Mouse (Mus musculus) heart, embryonic 13.5 days (tissue): ENCODE data around the gene Irgm2. TPM values are rescaled to one million over a fixed set of nuclear protein-coding genes. Genes with fewer than 3 reads are reported as not detected.
"Not testable (repeated sequence)": the region's sequence is repeated elsewhere in the genome, so short reads cannot be mapped to it uniquely, and the experiment has no call there.

Experiments
- ATAC-seq: fragments of 200-750 bp; cut with Nextera tagmentation; 2 replicates; pipeline ENCODE4 v1.8.0; 2017; ENCODE audit warnings: moderate TSS enrichment; ENCODE audit not compliant: insufficient number of reproducible peaks, low FRiP score, low TSS enrichment; ENCODE audit errors: extremely low read depth
- H3K27ac ChIP-seq: fragments of 300-500 bp; sonication (generic); replicated peaks from 2 replicates; pipeline ENCODE4 v1.5.1; 2015; ENCODE audit warnings: moderate library complexity, mild to moderate bottlenecking, inconsistent platforms
- H3K27me3 ChIP-seq: fragments of 300-500 bp; sonication (generic); replicated peaks from 2 replicates; pipeline ENCODE4 v1.6.1; 2015; ENCODE audit warnings: mild to moderate bottlenecking, inconsistent platforms
- H3K36me3 ChIP-seq: fragments of 300-500 bp; sonication (generic); 2 replicates; pipeline ENCODE4 v1.6.1; 2015; ENCODE audit warnings: mild to moderate bottlenecking, inconsistent platforms
- H3K4me1 ChIP-seq: fragments of 300-500 bp; sonication (generic); 2 replicates; pipeline ENCODE4 v1.6.1; 2015; ENCODE audit warnings: inconsistent platforms
- H3K4me2 ChIP-seq: fragments of 300-500 bp; sonication (generic); 2 replicates; pipeline ENCODE4 v1.6.1; 2015; ENCODE audit warnings: inconsistent platforms, mild to moderate bottlenecking, moderate library complexity
- H3K4me3 ChIP-seq: fragments of 300-500 bp; sonication (generic); 2 replicates; pipeline ENCODE4 v1.5.1; 2015; ENCODE audit warnings: moderate library complexity, mild to moderate bottlenecking, inconsistent platforms
- H3K9ac ChIP-seq: fragments of 300-500 bp; sonication (generic); 2 replicates; pipeline ENCODE4 v1.6.1; 2015; ENCODE audit warnings: inconsistent platforms, mild to moderate bottlenecking, moderate library complexity
- H3K9me3 ChIP-seq: fragments of 300-500 bp; sonication (generic); 2 replicates; pipeline ENCODE4 v1.6.1; 2016; ENCODE audit warnings: inconsistent platforms
- WGBS: fragments of 180-500 bp; shearing (Covaris S2); methylation state at CpG from one replicate; pipeline ENCODE4 v1.1.7; 2015; ENCODE audit warnings: mixed read lengths; 5-methylcytosine and 5-hydroxymethylcytosine counted together
- polyA plus RNA-seq: library from polyadenylated mRNA; unstranded; fragments of >200 nt; fragmentation: Nextera tagmentation; extraction: Ambion mirVana; gene quantifications from 2 replicates; pipeline ENCODE4 v1.2.1, GENCODE M21; 2015

Gene Irgm2
- polyA plus RNA-seq = 2.9 and 3.6 TPM in 2 replicates

GRCm38 (mm10) chr11:58199229-58200037 lies at the start of gene Irgm2, which contains the start of gene Igtp:
Irgm2 (plus strand) TSS chr11:58199618.
Igtp (plus strand) TSS chr11:58199556.
- not testable (repeated sequence) for H3K27me3 ChIP-seq, H3K36me3 ChIP-seq, H3K9me3 ChIP-seq
- Histone ChIP-seq H3K4me3 (peak within 1 kb of the TSS; percentile 73), H3K9ac (peak within 1 kb of the TSS; percentile 83), H3K4me2 (peak within 1 kb of the TSS; percentile 87), H3K4me1 (peaks cover 14% of the 10 kb centered on the region), H3K27ac (peak within 1 kb of the TSS; percentile 74)
- peak; percentile 70 for ATAC-seq
- 7% methylated on average over 14 of the region's 15 CpGs for WGBS

DNA sequence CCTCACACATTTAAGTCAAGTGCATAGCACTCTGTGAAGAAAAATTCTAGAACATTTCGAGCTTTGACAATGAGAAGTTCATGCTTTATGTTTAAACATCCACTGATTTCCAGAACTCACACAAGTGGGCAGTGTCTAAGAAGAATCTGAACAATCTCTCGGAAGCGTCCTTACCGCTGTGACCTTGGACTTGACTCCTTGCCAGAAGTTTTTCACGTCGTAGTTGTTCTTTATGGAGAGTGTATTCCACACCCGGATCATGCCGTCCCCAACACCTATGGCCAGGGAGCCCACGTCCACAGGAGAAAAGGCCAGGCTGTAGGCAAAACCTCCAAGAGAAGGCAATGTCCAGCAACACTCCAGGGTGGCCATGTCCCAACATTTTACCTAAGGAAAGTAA lies 44.0 kb upstream of the Irgm2 start:
- ATAC-seq = no peak
- H3K9ac ChIP-seq = peak overlapping the region; percentile 16
- no peaks in the 10 kb centered on the region for H3K9me3 ChIP-seq
- H3K36me3 ChIP-seq = peaks cover 92% of the 10 kb centered on the region
- no peak overlapping the region for H3K4me2 ChIP-seq
- 57% methylated on average over 9 of the region's 9 CpGs for WGBS
- no peak overlapping the region for H3K4me3 ChIP-seq
- H3K27ac ChIP-seq = 0 out of 2 replicates have a peak overlapping the region, but pooled peaks have one; percentile 36
- peaks cover 6% of the 10 kb centered on the region; the same call in 1 of the 2 replicates for H3K4me1 ChIP-seq
- H3K27me3 ChIP-seq = no peaks in the 10 kb centered on the region

GRCm38 (mm10) chr11:58156871-58157270 lies 42.5 kb upstream of the Irgm2 start:
- Histone ChIP-seq H3K36me3 (peaks cover 93% of the 10 kb centered on the region), H3K27ac (no peak overlapping the region), H3K4me2 (no peak overlapping the region), H3K4me3 (no peak overlapping the region), H3K9ac (no peak overlapping the region), H3K9me3 (no peaks in the 10 kb centered on the region), H3K4me1 (peaks cover 6% of the 10 kb centered on the region; the same call in 1 of the 2 replicates), H3K27me3 (no peaks in the 10 kb centered on the region)
- 74% methylated on average over 3 of the region's 3 CpGs for WGBS
- ATAC-seq = no peak

DNA sequence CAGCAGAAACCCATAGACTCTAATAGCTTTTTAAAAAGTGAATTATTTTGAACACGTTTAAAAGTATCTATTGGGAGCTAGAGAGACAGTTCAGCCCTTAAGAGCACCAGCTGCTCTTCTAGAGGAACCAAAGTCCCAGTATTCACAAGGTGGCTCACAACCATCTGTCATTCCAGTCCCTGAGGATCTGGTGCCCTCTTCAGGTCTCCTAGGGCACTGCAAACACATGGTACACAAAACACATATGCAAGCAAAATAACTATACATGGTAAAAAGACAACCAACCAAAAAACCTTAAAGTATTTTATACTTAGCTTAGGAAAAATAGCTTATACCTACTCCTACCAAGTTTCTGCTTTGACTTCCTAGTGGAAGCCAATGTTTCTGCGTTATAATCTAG lies 34.3 kb upstream of the Irgm2 start:
- H3K27me3 ChIP-seq = no peaks in the 10 kb centered on the region
- no peak overlapping the region for H3K4me3 ChIP-seq
- no peak overlapping the region for H3K27ac ChIP-seq
- no peak overlapping the region for H3K9ac ChIP-seq
- ATAC-seq = no peak
- H3K4me2 ChIP-seq = no peak overlapping the region
- H3K9me3 ChIP-seq = peaks cover 3% of the 10 kb centered on the region; the same call in 1 of the 2 replicates
- WGBS = 96% methylated on average over 2 of the region's 2 CpGs
- H3K36me3 ChIP-seq = peaks cover 64% of the 10 kb centered on the region
- peaks cover 7% of the 10 kb centered on the region for H3K4me1 ChIP-seq

- Histone ChIP-seq H3K27ac (peak overlapping the region; percentile 48), H3K9me3 (peaks cover 3% of the 10 kb centered on the region; the same call in 1 of the 2 replicates), H3K4me3 (peak overlapping the region; percentile 90), H3K27me3 (no peaks in the 10 kb centered on the region), H3K4me2 (peak overlapping the region; percentile 72), H3K36me3 (peaks cover 40% of the 10 kb centered on the region), H3K9ac (peak overlapping the region; percentile 92), H3K4me1 (peaks cover 20% of the 10 kb centered on the region)
- ATAC-seq = no peak
- WGBS = 0% methylated on average over 8 of the region's 8 CpGs
Measured at GRCm38 (mm10) chr11:58167822-58168166, 31.6 kb upstream of the Irgm2 start.

DNA sequence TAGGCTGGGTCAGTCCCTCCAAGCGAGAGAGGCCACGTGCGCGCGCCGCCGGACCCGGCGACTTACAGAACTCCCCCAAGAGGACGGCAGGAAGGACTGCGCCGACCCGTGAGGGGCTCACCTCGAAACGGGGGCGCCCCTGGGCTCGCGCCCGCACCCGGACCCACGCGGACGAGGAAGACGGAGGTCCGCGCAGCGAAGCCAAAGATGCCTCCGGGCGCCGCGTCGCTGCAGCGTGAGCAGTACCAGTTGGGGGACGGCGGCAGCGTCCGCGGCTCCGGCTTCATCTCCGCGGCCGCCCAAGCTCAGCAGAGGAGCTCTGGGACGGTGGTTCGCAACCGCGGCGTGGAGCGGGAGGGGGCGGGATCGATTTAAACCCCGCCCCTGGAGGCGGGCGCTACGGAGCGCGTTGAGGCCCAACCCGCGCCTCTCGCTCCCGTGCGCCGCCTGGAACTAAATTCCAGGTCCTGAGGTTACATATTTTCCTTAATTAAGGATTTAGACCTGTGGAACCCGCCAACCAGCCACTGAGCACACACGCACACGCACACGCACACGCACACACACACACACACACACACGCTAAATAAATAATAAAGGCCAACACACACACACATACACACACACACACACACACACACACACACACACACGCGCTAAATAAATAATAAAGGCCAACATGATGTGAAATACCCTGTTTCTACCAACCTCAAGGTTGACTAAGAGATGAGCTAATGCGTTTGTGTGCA lies 31.1 kb upstream of the Irgm2 start, which contains the start of gene Gemin5:
Gene Gemin5, minus strand, starts transcription at position 373 of the 749 bp plus-strand sequence.
- Histone ChIP-seq H3K4me1 (peaks cover 22% of the 10 kb centered on the region), H3K9ac (peak within 1 kb of the TSS; percentile 92), H3K27me3 (no peaks in the 10 kb centered on the region), H3K27ac (peak within 1 kb of the TSS; percentile 48), H3K4me2 (peak within 1 kb of the TSS; percentile 72), H3K9me3 (peaks cover 3% of the 10 kb centered on the region; the same call in 1 of the 2 replicates), H3K4me3 (peak within 1 kb of the TSS; percentile 90), H3K36me3 (peaks cover 40% of the 10 kb centered on the region)
- WGBS = 1% methylated on average over 70 of the region's 71 CpGs
- peak; percentile 72 for ATAC-seq

DNA sequence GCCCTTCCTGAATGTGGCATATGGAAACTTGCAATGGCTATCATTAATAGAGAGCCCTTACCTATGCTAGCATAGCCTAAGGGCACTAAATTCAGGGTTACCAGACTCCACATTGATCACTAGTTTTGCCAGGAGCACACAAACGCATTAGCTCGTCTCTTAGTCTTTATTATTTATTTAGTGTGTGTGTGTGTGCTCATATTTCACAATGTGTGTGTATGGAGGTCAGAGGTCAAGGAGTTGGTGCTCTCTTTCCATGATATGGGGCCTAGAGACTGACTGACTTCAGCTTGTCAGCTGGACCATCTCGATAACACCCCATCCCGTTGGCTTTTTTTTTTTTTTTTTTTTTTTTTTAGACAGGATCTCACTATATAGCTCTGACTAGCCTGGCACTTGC lies 29.8 kb upstream of the Irgm2 start:
- Histone ChIP-seq H3K9me3 (peaks cover 3% of the 10 kb centered on the region; the same call in 1 of the 2 replicates), H3K4me1 (peaks cover 22% of the 10 kb centered on the region), H3K4me3 (no peak overlapping the region), H3K36me3 (peaks cover 40% of the 10 kb centered on the region), H3K4me2 (no peak overlapping the region), H3K27me3 (no peaks in the 10 kb centered on the region), H3K9ac (no peak overlapping the region), H3K27ac (no peak overlapping the region)
- ATAC-seq = no peak
- 79% methylated on average over 4 of the region's 4 CpGs for WGBS

GRCm38 (mm10) chr11:58171459-58172091 lies 27.8 kb upstream of the Irgm2 start, which contains the start of gene Mrpl22:
Mrpl22 (plus strand) TSS chr11:58171661.
- H3K9ac ChIP-seq = peak within 1 kb of the TSS; percentile 89
- peak; percentile 79; the same call in 1 of the 2 replicates for ATAC-seq
- peak within 1 kb of the TSS; percentile 79 for H3K4me2 ChIP-seq
- H3K27me3 ChIP-seq = no peaks in the 10 kb centered on the region
- no peaks in the 10 kb centered on the region for H3K9me3 ChIP-seq
- under 1% methylated on average over 34 of the region's 34 CpGs for WGBS
- peaks cover 40% of the 10 kb centered on the region for H3K36me3 ChIP-seq
- H3K4me1 ChIP-seq = peaks cover 22% of the 10 kb centered on the region
- H3K27ac ChIP-seq = peak within 1 kb of the TSS; percentile 43
- H3K4me3 ChIP-seq = peak within 1 kb of the TSS; percentile 72

- no peak for ATAC-seq
- Histone ChIP-seq H3K27ac (no peak overlapping the region), H3K27me3 (no peaks in the 10 kb centered on the region), H3K4me1 (peaks cover 4% of the 10 kb centered on the region; the same call in 1 of the 2 replicates), H3K36me3 (peaks cover 64% of the 10 kb centered on the region), H3K9me3 (no peaks in the 10 kb centered on the region), H3K4me3 (no peak overlapping the region), H3K4me2 (no peak overlapping the region), H3K9ac (no peak overlapping the region)
- 20% methylated on average over 3 of the region's 3 CpGs for WGBS
Measured at GRCm38 (mm10) chr11:58179563-58179962, 19.9 kb upstream of the Irgm2 start.

DNA sequence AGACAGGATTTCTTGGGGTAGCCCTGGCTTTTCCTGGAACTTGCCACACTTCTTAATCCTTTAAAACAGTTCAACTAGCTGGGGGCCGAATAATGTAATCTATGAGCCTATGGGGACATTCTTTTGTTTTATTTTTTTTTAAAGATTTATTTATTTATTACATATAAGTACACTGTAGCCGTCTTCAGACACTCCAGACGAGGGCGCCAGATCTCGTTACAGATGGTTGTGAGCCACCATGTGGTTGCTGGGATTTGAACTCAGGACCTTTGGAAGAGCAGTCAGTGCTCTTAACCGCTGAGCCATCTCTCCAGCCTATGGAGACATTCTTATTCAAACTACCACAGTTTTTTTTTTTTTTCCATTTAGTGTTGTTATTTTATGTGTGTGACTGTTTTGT lies 19.4 kb upstream of the Irgm2 start:
- H3K27ac ChIP-seq, H3K4me3 ChIP-seq, H3K4me2 ChIP-seq, H3K9ac ChIP-seq, H3K27me3 ChIP-seq, ATAC-seq, H3K9me3 ChIP-seq, H3K4me1 ChIP-seq: not testable (repeated sequence)
- WGBS = 88% methylated on average over 6 of the region's 6 CpGs
- peaks cover 60% of the 10 kb centered on the region for H3K36me3 ChIP-seq

- no peak overlapping the region for H3K27ac ChIP-seq
- ATAC-seq = no peak
- 91% methylated on average over 7 of the region's 7 CpGs for WGBS
Measured at GRCm38 (mm10) chr11:58180756-58181155, 18.7 kb upstream of the Irgm2 start.

More at GRCm38 (mm10) chr11:58180756-58181155, 18.7 kb upstream of the Irgm2 start:
- peaks cover 52% of the 10 kb centered on the region for H3K36me3 ChIP-seq
- no peak overlapping the region for H3K4me2 ChIP-seq
- no peaks in the 10 kb centered on the region for H3K27me3 ChIP-seq
- H3K4me3 ChIP-seq = no peak overlapping the region
- H3K9me3 ChIP-seq = no peaks in the 10 kb centered on the region
- H3K9ac ChIP-seq = no peak overlapping the region
- peaks cover 4% of the 10 kb centered on the region; the same call in 1 of the 2 replicates for H3K4me1 ChIP-seq
